Mouse (Mus musculus) heart, postnatal 14 days (tissue): ENCODE measurements around the gene Hivep1. TPM values are rescaled to one million over a fixed set of nuclear protein-coding genes. Genes with fewer than 3 reads are reported as not detected.

Experiments used
- DNase-seq, 2 experiments: peaks; one replicate each; pipeline ENCODE4 v3.0.0; 2021 to 2022
- intact Hi-C: fragments of 180-260 bp; cut with DNase I; formaldehyde crosslinking; loops from one replicate; pipeline ENCODE4 v1.15.1; 2025
- long read RNA-seq, 2 experiments: library from polyadenylated mRNA; stranded (forward); transcript quantifications; one replicate each; pipeline ENCODE4 v2.0.0; 2021
- total RNA-seq, 2 experiments: library from RNA; stranded (reverse); gene quantifications; 2 replicates each; pipeline ENCODE4 v1.2.3; 2021

The Hivep1 gene
- total RNA-seq, result 10 to 100 TPM; 21.2 to 23.7 TPM
- long read RNA-seq, experiment 1, partial matches to known transcripts, result 2 of 3 reads
- long read RNA-seq, experiment 1, other reads (novel, unspliced or antisense), result 1 of 3 reads
- long read RNA-seq, experiment 2, partial matches to known transcripts, result 6 of 6 reads
- long read RNA-seq, experiment 2, other reads (novel, unspliced or antisense), result 0 of 6 reads

GRCm38 (mm10) chr13:42051961-42052695 is at the start of gene Hivep1:
Hivep1 (plus strand) TSS chr13:42052021.
- intact Hi-C loops, result loop anchor here (2.0 to 5.0 kb wide), 4 partner anchors 45 to 410 kb away; partner anchors contain the start of gene Edn1
- DNase-seq, result no peak

GRCm38 (mm10) chr13:42015484-42016045 is 36.3 kb upstream of the Hivep1 start:
- intact Hi-C loops, result no loop called here
- no peak for DNase-seq

DNA sequence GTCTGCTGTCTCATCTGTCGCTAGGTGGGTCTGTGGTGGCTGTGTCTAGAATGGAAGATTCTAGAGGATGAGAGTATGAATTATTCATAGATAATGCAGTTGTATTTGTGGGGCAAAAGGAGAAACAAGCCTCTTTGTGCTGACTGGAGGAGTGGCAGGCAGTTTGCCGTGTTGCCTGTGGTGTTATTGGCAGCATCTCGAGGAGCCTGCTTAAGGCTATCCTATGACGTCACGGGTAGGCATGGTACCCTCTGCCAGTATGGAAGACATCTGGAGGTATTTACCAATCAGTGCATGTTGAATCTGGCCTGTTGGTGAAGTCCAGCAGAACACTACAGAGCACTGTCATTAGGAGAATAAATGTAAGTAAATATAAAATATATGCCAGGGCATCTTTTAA is 35.6 kb upstream of the Hivep1 start:
- no peak for DNase-seq
- intact Hi-C loops, result no loop called here

DNA sequence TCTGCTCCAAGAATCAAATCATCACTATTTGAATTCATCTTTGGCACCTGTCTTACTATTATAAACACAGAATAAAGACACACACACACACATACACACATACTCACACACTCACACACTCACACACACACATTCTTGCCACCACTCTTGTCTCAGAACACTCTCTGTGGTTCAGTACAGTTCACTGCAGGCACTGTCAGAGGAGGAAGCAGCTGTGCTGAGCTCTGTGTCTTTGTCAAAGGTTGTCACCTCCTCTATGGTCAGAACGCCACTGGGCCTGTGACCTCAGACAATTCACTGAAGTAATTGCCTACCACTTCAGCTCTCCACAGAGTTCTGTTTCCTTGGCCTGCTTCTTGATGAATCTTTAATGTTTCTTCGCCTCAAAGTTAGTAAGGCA is 33.5 kb upstream of the Hivep1 start:
- intact Hi-C loops, result no loop called here
- no peak for DNase-seq

GRCm38 (mm10) chr13:42041203-42041602 is 10.6 kb upstream of the Hivep1 start:
- DNase-seq, result no peak
- intact Hi-C loops, result no loop called here

GRCm38 (mm10) chr13:42043431-42043830 is 8.4 kb upstream of the Hivep1 start:
- intact Hi-C loops, result no loop called here
- no peak for DNase-seq

GRCm38 (mm10) chr13:42048991-42049773 is 2.6 kb upstream of the Hivep1 start:
- intact Hi-C loops, result no loop called here
- DNase-seq, result peak; percentile 85

DNA sequence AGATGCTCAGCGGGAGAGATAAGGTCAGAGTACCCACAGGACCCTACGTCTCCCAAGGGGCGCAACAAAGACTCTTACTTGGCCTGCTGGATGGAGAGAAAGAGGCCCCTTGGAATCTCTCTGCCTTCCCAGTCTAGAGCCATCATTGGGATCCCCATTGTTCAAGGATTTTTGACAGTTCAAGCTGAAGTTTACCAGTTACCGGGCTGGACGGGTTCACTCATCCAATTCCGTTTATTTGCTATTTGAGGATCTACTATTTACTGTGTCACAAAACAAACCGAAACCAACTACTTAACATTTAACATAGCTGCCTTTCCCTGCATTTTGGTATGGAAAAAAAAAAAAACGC is 2.1 kb upstream of the Hivep1 start:
- intact Hi-C loops, result loop anchor here (2.0 to 5.0 kb wide), 4 partner anchors 48 to 407 kb away; partner anchors contain the start of gene Edn1
- DNase-seq, result no peak

DNA sequence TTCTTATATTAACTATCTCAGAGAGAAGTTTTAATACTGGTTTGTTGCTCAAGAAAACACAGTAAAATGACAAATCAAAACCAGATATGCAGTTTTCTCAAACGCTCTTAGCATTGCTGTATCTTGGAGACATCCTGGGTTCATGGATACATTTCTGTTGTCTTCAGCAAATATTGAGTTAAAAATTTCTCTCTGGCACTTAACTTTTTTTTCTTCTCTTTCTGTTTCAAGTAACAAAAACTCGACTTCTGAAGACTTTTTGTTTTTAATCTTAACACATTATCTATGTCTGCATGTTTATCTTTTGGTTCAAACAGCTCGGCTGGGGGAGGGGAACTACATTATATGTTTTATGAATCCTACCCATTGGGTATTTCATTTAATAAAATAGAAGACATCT is 1.7 kb upstream of the Hivep1 start:
- no peak for DNase-seq
- intact Hi-C loops, result loop anchor here (2.0 to 5.0 kb wide), 4 partner anchors 47 to 408 kb away; partner anchors contain the start of gene Edn1

- no peak for DNase-seq
- intact Hi-C loops, result loop anchor here (2.0 to 5.0 kb wide), 4 partner anchors 46 to 409 kb away; partner anchors contain the start of gene Edn1
Measured at GRCm38 (mm10) chr13:42050880-42051201, 980 bp upstream of the Hivep1 start.

DNA sequence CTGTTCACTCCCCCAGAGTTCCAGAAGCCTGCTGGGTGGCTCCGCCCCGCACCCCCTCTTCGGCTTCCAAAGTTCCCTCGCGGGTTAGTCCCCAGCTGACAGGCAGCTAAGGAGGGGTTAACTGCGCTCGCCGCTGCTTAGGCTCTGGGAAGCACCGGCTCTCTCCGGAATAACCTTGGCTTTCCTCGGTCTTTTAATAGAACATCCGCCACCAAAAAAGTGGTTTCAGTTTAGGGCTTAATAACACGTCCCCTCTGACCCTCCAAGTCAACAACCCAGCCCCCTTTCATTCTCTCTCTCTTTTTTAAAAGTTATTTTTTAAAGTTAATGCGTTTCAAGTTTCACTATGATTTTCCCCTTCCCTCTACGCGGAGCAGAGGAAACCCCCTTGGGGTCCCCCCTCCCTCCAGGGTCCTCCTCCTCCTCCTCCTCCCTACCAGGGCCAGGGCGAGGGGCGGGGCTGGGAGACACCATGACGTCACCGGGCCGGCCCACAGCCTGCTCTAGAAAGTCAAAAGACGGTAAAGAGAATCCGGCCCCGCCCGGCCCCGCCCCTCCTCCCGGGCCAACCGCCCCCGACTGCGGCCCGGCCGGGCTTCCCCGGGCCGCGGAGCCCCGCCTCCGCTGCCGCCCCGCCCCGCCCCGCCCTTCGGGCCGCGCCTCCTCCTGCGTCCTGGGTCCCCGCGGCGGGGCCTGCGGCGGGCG is 467 bp upstream of the Hivep1 start:
- intact Hi-C loops, result loop anchor here (2.0 to 5.0 kb wide), 4 partner anchors 46 to 409 kb away; partner anchors contain the start of gene Edn1
- peak; percentile 98 to 99 for DNase-seq

DNA sequence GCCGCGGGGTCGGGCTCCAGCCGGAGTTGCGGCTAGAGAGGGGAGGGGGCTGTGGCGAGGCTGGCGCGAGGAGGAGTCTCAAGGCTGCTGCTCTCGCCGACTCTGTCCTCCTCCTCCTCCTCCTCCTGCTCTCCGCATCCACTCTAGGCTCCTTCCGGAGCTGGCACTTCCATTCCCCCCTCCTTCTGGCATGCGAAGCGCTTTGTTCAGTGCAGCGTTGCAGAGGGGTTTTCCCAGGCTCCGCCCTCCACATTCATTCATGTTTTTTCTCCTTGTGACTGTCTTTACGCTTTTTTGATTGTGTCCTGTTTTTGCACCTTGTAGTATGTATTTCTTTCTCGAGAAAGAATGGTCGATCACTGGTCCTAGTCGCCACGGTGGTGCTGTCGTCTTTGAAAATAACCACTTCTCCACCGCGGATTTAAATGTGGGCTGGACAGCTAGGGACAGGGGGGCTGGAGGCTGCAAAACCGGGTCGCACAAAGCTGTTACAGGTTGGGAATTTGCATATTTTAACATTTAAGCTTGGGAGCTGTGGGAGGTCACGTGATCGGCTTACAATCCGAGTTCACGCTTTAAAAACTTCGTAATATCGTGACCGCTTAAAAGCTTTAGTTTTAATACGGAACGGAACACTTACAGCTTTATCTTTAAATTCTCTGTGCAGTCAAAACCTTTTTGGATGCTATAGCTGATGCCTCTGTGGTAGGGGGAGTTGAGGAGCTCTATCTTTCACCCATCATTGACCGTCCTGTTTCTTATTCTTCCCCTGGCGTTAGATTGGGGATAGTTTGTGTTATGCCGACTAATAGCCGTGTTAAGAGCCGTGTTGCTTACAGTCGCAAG is 1.1 kb downstream of the Hivep1 start:
- intact Hi-C loops, result loop anchor here (5.0 kb wide), 3 partner anchors 44 to 411 kb away; partner anchors contain the start of gene Edn1
- peak; percentile 64 to 73 for DNase-seq

DNA sequence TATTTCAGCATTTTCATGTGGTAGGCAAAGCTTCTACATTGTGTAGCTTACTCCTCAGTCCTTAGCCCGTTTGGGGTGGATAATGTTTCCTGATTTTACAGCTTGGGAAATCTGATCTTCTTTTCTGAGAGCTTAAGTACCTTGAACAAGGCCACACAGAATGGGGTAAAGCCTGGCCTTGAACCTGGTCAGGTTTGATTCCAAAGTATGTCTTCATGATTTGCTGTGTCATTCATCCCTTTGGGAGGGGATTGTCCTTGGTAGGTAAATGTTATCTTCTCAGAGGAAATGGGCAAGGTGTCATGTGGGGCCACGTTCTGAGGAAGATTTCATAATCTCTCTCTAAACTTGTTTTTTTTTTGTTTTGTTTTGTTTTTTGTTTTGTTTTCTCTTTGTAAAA is 1.8 kb downstream of the Hivep1 start:
- intact Hi-C loops, result loop anchor here (5.0 kb wide), 3 partner anchors 44 to 411 kb away; partner anchors contain the start of gene Edn1
- DNase-seq, result no peak

DNA sequence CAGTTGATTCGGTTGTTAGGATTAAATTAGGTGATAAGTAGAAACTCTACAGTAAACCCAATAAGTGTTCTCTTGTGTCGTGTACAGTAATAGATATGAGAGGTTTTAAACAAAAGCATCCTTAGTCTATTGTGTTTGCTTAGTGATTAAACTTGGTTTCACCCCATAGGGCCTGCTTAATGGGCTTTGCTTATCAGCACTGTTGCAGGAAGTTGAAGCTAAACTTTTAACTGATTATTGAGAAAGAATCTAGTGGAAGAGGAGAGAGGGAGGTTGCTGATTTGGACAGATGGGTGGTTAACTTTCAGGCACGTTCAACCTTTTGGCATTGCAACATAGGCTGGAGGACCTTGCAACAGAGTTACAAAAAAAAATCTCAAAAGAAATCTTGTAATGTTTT is 2.3 kb downstream of the Hivep1 start:
- no peak for DNase-seq
- intact Hi-C loops, result loop anchor here (5.0 kb wide), 3 partner anchors 43 to 412 kb away; partner anchors contain the start of gene Edn1

DNA sequence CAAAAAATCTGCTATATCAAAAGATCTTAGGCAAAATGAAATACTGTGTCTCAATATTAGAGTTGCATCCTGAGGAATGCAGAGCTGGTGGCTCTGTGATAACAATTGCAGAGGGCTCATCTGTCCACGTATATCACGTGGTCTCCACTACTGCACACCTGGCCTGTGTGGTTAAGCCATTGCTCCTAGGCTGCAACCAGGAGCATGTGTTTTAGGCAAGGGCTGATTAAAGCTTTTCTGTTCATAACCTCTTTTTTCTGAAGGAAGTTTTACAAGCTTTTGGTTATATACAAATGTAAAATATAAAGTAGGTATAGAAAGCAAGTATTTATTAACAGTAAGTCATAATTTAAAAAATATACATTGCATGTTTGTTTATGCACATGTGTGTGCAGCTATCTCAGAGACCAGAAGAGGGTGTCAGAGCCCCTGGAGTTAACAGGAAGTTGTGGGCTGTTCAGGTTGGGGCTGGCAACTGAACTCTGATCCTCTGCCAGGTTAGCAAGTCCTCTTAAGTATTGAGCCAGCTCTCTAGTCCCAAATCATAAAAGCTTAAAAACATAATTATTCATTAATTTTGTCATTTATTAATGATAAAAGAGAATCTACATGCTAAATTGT is 5.0 kb downstream of the Hivep1 start:
- intact Hi-C loops, result loop anchor here (5.0 kb wide), 1 partner anchor 185 kb away; no protein-coding TSS in a partner anchor
- no peak for DNase-seq

- intact Hi-C loops, result no loop called here
- peak; percentile 22 to 30 for DNase-seq
Measured at GRCm38 (mm10) chr13:42060846-42061630, 9.2 kb downstream of the Hivep1 start.

- intact Hi-C loops, result no loop called here
- DNase-seq, result no peak
Measured at GRCm38 (mm10) chr13:42064257-42064656, 12.4 kb downstream of the Hivep1 start.

DNA sequence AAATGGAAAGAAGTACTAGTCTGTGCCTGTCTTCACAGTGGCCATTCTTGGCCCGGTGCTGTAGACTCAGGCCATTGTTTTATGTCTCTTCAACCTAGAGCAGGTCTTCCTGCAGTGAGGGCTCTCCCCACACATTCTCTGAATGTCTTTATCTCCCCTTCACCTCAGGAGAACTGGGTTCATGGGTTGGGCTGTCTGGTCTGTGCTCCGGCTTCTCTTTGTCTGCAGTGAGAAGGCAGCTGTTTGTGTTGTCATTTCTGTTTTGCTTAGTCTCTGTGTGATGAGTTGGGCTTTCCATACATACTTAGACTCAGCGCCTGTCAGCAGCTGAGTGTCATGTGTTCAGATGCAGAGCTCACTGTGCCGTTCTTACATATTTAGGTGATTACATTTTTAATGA is 18.4 kb downstream of the Hivep1 start:
- DNase-seq, result no peak
- intact Hi-C loops, result no loop called here
